Mouse (Mus musculus): ENCODE measurements around the gene Hsd11b2.
"Not testable (repeated sequence)": the region's sequence is repeated elsewhere in the genome, so short reads cannot be mapped to it uniquely, and the experiment has no call there.

Hsd11b2 gene

DNA sequence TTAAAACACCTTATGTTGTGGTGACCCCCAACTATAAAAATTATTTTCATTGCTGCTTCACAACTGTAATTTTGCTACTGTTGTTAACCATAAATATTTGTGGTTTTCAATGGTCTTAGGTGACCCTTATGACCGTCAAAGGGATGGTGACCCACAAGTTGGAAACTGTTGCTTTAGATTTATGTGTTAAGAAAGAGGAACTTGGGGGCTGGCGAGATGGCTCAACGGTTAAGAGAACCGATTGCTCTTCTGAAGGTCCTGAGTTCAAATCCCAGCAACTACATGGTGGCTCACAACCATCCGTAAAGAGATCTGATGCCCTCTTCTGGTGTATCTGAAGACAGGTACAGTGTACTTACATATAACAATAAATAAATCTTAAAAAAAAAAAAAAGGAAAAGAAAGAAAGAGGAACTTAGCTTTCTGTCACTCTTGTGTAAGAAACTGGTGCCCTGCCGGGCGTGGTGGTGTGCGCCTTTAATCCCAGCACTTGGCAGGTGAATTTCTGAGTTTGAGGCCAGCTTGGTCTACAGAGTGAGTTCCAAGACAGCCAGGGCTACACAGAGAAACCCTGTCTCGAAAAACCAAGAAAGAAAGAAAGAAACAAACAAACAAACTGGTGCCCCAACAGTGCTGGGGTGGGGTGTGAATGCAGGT, 46.1 kb downstream of the Hsd11b2 start:
- DNase-seq, result not testable (repeated sequence)

DNA sequence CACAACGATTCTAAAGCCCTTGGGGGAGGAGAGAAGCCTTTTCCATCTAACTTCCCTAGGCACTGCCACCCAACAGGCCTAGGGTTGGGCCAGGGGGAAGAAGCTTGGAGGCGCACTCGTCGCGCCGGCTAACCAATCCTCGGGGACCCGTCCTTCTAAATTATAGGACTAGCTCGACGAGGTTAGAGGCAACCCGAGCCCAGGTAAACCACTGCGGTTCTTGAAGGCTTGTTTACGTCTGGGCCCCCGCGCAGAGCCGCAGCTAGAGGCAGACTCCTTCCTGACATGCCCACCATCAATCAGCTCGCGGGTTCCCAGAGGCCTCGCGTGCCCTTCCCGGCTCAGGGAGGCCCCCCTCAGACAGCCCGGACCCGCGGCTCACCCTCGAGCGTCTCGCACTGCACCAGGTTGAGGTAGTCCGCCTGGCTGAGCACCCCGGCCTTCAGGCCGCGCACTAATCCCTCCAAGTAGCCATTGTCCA, 46.9 kb downstream of the Hsd11b2 start:
- peak; percentile 73 for DNase-seq

DNA sequence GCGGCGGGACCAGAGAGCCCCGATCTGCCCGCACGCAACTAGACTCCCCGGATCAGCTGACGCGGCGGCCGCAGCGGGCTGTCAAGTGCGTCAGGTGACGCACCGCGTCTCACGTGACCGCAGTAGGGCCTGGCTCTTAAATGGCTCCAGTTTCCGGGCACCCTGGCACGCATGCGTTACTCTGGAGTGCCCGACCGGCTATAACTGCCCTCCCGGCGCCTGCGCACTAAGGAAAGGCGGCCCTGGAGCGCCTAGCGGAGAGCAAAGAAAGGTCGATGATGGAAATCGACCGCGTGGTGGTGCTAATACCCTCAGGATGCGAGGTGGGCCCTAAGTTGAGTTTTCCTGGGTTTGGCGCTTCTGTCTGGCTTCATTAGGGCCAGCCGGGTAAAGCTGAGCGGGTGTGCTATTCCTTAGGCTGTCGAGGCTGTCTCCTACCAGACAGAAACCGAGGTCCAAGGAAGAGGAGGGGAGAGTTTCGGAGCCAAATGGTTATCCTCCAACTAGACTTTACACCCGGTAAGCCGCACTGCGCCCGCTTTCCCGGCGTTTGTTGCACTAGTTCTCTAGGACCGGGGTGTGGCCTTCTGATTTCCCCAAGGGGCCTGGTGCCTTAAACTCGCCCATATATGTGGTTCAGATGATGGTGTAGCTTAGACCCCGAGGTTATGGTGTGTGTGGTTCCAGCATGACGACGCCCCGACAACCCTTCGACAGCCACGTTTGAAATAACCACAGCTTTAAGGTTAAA, 47.6 kb downstream of the Hsd11b2 start, which contains the start of gene Atp6v0d1:
Gene Atp6v0d1, minus strand, starts transcription at position 96 of the 751 bp plus-strand sequence.
- peak; percentile 100 for DNase-seq

DNA sequence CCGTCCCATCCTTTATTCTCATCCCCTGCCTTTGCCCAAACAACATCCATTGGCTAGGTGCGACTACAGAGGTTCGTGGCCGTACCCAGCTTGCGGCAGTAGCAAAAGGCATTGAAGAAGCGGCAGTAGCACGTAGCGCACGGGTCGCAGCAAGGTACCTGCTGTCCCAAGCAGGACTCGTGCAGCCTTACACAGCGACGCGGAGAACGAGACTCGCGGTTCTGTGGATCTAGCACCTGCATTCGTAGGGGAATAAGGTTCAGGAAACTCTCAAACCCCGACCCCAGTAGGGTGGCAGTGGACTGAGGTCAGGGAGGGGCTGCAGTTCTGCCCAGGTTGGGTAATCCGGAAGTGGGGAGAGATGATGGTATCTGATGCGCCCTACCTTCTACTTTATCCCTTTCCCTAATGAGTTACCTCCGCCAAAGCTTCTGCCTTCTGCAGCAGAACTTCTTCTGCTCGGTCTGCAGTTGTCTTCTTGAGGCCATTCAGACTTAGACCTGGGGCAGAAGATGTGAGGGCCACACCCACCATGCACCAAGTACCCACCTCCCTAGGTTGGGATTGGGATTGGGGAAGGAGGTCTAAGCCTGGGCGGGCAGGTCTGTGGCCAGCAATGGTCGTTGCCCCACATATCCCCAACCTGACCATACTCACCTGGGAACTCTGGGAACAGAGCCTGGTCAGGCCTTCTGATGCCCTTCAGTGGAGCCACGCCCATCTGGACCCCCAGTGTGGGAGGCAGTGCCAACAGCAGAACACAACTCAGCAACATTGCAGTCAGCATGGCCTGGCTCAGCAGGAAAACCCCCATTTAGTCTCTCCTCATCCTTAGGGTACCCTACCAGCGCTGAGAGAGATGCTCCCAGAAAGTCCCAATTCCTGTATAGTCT, 48.4 kb downstream of the Hsd11b2 start:
- peak; percentile 56 for DNase-seq

DNA sequence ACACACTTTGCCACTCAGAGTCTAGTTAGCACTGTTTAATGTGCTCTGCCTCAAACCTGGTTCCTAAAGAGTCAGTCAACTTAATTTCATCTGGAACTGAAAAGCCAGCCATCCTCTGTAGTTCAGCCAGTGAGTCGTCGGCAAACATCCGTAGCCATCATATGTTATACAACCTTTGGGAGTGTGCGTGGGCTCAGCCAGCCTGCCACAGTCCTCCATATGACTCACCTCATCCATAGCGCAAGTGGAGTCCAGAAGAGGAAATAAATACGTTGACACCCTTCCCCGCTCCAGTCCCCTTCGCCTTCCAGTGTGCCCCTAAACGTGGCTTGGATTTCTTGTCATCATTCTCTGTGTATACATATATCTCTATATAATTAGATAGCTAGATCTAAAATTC, 53.3 kb downstream of the Hsd11b2 start:
- no peak for DNase-seq

DNA sequence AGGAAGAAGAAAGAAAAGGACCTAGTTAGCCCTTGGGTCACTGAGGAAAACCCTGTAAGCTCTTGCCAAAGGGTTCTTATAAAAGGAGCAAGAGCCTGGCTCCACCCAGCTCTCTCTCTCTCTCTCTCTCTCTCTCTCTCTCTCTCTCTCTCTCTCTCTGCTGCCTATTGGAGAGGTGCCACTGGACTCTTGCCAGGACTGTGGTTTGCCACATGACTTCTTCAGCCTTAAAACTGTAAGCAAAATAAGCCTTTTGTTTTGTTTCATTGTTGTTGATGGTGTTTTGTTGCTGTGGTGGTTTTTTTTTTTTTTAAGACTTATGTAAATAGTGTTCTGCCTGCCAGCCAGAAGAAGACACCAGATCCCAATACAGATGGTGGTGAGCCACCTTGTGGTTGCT, 54.9 kb downstream of the Hsd11b2 start:
- DNase-seq, result no peak

Data from thymus, postnatal 14 days (tissue).